Mouse (Mus musculus) lung, postnatal 0 days (tissue): ENCODE data around the gene Pgf.
A peak's percentile ranks its signal among the peaks of the same experiment; 100 is the strongest.

Experiments used
- CTCF ChIP-seq: IDR thresholded peaks from 2 replicates; pipeline ENCODE4 v1.5.1; 2016; ENCODE audit warnings: antibody characterized with exemption, mild to moderate bottlenecking
- EP300 ChIP-seq: IDR thresholded peaks from 2 replicates; pipeline ENCODE4 v1.6.1; 2016; ENCODE audit warnings: antibody characterized with exemption, mild to moderate bottlenecking, control low read depth

GRCm38 (mm10) chr12:85204105-85204504 lies 26.5 kb upstream of the Pgf start:
- no peak for TF ChIP-seq EP300
- peak; percentile 47 for TF ChIP-seq CTCF
